Mouse (Mus musculus) splenic B cell, adult 2 months (primary cell): Measurements from ENCODE around the gene Dctpp1.
"Not testable (repeated sequence)": the region's sequence is repeated elsewhere in the genome, so short reads cannot be mapped to it uniquely, and the experiment has no call there.

Experiments used
- DNase-seq: peaks from one replicate; pipeline ENCODE4 v3.0.0-alpha.2; 2011; ENCODE audit warnings: low read depth, low spot score
- H3K27me3 ChIP-seq: 2 replicates; pipeline ENCODE4 v1.6.1; 2012; ENCODE audit warnings: mild to moderate bottlenecking, low read length, moderate library complexity, mixed read lengths; ENCODE audit not compliant: control insufficient read depth, poor library complexity, insufficient read depth, severe bottlenecking
- H3K36me3 ChIP-seq: 2 replicates; pipeline ENCODE4 v1.6.1; 2012; ENCODE audit warnings: mild to moderate bottlenecking, low read length, moderate library complexity, mixed read lengths; ENCODE audit not compliant: control insufficient read depth, poor library complexity, insufficient read depth, severe bottlenecking

Dctpp1 gene

GRCm38 (mm10) chr7:127253821-127254769 is 6.4 kb downstream of the Dctpp1 start:
- Histone ChIP-seq H3K36me3 (no peaks in the 10 kb centered on the region), H3K27me3 (no peaks in the 10 kb centered on the region)
- DNase-seq: peak; percentile 99

DNA sequence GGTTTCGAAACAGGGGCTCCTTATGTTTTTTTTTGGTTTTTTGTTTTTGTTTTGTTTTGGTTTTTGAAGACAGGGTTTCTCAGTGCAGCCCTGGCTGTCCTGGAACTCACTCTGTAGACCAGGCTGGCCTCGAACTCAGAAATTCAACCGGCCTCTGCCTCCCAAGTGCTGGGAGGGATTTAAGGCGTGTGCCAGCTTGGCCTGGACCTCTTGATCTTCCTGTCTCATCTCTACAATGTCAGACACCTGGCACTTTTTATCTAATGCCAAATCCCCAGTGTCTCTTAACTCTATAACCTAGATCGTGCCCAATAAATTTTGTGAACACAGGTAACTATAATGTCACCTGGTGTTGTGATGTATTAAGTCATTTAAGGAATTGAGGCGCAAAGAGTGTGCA is 7.2 kb downstream of the Dctpp1 start:
- H3K36me3 ChIP-seq: no peaks in the 10 kb centered on the region
- DNase-seq: no peak
- H3K27me3 ChIP-seq: no peaks in the 10 kb centered on the region

DNA sequence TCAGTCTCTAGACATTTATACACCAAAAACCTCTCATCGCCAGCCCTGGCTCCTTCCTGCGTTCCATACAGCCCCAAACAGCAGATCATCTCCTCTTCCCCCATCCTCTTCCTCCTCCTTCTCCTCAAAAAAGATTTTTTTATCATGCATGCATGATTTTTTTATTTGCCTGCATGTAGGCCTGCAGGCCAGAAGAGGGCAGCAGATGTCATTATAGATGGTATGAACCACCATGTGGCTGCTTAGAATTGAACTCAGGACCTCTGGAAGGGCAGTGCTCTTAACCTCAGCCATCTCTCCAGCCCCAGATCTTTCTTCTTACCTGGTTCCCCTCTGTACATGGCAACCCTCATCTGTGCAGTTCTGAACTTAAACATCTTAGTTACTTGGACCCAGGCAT is 8.1 kb downstream of the Dctpp1 start:
- no peaks in the 10 kb centered on the region for H3K27me3 ChIP-seq
- DNase-seq: peak; percentile 69
- H3K36me3 ChIP-seq: no peaks in the 10 kb centered on the region

GRCm38 (mm10) chr7:127250511-127250910 is 10.0 kb downstream of the Dctpp1 start:
- H3K27me3 ChIP-seq, DNase-seq, H3K36me3 ChIP-seq: not testable (repeated sequence)

GRCm38 (mm10) chr7:127244658-127245510 is 15.6 kb downstream of the Dctpp1 start:
- DNase-seq: no peak
- H3K36me3 ChIP-seq: 0 out of 2 replicates have a peak, but pooled peaks cover 1% of the 10 kb centered on the region
- H3K27me3 ChIP-seq: no peaks in the 10 kb centered on the region

- 0 out of 2 replicates have a peak, but pooled peaks cover 2% of the 10 kb centered on the region for H3K36me3 ChIP-seq
- peak; percentile 91 for DNase-seq
- no peaks in the 10 kb centered on the region for H3K27me3 ChIP-seq
Measured at GRCm38 (mm10) chr7:127243870-127244657, 16.4 kb downstream of the Dctpp1 start, which contains the start of gene Zfp771. TSS of gene Zfp771 (plus strand) at chr7:127244274.

GRCm38 (mm10) chr7:127243361-127243867 is 17.1 kb downstream of the Dctpp1 start:
- DNase-seq: no peak
- Histone ChIP-seq H3K36me3 (0 out of 2 replicates have a peak, but pooled peaks cover 4% of the 10 kb centered on the region), H3K27me3 (no peaks in the 10 kb centered on the region)

DNA sequence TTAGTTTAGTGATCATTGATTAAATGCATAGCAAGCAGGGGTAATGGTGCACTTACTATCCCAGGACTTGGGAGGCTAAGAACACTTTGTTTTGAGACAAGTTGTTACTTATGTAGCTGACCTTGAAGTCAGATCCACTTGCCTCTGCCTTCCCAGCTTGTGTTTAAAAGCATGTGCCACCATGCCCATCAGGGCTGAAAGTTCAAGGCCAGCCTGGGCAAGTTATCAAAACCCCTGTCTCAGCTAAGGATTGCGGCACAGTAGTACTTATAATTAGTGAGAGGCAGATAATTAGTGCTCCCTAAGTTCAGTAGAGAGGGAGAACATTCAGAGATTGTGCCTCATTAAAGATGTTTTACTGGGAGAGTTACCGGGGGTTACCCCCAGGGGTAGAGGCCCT is 25.7 kb downstream of the Dctpp1 start:
- peaks cover 17% of the 10 kb centered on the region for H3K36me3 ChIP-seq
- H3K27me3 ChIP-seq: no peaks in the 10 kb centered on the region
- DNase-seq: no peak

DNA sequence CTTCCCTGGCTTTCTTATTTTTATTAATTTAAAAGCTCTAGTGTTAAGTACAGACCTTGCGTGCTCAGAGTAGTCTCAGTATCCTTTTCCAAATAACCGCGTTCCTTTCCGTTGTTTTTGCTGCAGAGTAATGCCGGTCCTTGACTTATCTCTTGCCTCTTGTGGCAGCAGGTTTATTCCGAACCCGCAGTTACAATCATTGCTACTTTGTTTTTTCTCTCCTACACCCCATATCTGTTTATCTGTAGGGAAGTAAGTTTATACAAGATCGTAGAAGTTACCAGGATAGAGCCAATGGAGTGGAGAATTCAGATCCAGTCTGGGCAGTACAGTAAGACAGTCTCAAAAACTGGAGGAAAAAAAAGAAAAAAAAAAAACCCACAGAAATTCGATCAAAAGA is 26.7 kb downstream of the Dctpp1 start:
- Histone ChIP-seq H3K27me3 (no peaks in the 10 kb centered on the region), H3K36me3 (peaks cover 14% of the 10 kb centered on the region)
- DNase-seq: no peak

DNA sequence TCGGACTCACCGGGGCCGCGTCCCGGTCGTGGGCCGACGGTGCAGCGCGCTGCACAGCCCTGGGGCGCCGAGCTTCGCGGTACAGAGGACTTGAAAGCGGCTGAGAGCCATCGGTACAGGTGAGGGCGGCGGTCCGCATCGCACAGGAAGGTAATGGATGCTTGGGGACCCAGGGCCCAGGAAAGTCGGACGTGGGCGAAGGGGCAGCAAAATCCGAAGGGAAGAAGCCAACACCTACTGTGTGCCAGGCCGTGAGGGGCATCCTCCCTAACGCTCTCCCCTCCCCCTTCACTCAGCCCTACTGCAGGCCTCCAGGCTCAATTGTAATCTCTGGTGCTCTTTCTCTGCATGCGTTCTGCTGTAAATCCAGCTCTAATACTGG is 27.1 kb downstream of the Dctpp1 start:
- peaks cover 14% of the 10 kb centered on the region for H3K36me3 ChIP-seq
- H3K27me3 ChIP-seq: no peaks in the 10 kb centered on the region
- no peak for DNase-seq

DNA sequence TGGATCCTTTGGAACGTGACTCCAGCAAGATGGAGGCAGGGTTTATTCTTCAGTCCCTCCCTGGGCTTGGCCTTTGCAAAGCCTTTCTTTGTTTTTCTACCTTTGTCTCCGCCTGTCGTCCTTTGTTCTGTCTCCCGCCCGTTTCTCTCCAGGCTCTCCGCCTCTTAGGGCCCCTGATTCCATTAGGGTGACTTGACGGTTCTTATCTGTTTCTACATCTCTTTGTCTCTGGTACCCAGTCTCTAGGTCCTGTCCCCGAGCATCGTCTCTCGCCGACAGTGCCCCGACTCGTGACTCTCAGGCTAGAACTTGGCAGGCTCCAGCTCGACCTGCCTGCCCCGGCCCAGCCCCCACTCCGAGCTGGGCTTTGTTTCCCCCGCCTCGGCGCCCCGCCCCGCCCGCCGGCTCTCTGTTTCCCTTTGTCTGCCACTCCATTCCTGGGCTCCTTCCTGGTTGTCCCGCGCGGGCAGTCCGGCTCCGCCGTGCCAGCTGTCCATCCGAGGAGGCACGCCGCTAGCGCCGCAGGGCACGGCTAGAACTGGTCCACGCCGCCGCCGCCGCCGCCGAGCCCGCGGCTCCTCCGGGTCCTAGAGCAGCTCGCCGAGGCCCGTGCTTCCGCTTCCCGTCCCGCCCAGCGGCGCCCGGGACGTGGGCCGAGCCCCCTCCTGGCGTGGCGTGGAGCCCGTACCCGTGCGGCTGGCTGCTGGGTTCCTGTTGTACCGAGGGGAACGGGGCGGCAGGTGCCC is 27.7 kb downstream of the Dctpp1 start, which contains the start of the genes Zfp553 and Sept1:
TSS of gene Zfp553 (plus strand) at position 440 of the 746 bp plus-strand sequence.
TSS of gene Sept1 (minus strand) at position 509 of the 746 bp plus-strand sequence.
- H3K27me3 ChIP-seq: no peaks in the 10 kb centered on the region
- H3K36me3 ChIP-seq: peaks cover 14% of the 10 kb centered on the region
- DNase-seq: peak; percentile 80

GRCm38 (mm10) chr7:127231826-127232621 is 28.5 kb downstream of the Dctpp1 start:
- peaks cover 11% of the 10 kb centered on the region for H3K36me3 ChIP-seq
- H3K27me3 ChIP-seq: no peaks in the 10 kb centered on the region
- DNase-seq: no peak

DNA sequence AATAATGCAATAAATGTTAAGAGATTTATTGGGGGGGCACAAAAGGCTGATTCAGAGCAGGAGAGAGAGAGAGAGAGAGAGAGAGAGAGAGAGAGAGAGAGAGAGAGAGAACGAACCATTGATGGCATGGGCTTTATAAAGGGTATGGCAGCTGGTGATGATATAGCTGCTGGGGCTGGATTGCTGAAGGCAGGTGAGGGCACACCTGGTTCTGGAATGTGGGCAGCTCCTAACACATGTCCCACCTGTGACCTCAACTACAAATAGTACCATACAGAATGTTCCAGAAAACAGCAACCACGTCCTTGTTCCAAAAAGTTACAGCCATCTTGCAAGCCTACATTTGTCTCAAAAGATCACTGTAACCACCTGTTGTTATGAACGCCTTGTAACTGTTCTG is 29.1 kb downstream of the Dctpp1 start:
- DNase-seq: no peak
- Histone ChIP-seq H3K27me3 (no peaks in the 10 kb centered on the region), H3K36me3 (peaks cover 9% of the 10 kb centered on the region)
